Mouse (Mus musculus) testis, adult 2 months (tissue): ENCODE data around the gene Fam169b. TPM values are rescaled to one million over a fixed set of nuclear protein-coding genes. Genes with fewer than 3 reads are reported as not detected.
A peak's percentile ranks its signal among the peaks of the same experiment; 100 is the strongest.

Experiments used
- H3K27ac ChIP-seq: fragments of 200-500 bp; 2 replicates; pipeline ENCODE4 v1.5.1; 2012; ENCODE audit warnings: low read depth, low read length; ENCODE audit not compliant: control insufficient read depth, insufficient read depth
- H3K27me3 ChIP-seq: fragments of 200-500 bp; 2 replicates; pipeline ENCODE4 v1.6.1; 2012; ENCODE audit warnings: mild to moderate bottlenecking, low read length, moderate library complexity; ENCODE audit not compliant: control insufficient read depth, insufficient read depth
- H3K36me3 ChIP-seq: fragments of 200-500 bp; 2 replicates; pipeline ENCODE4 v1.6.1; 2012; ENCODE audit warnings: mild to moderate bottlenecking, low read length; ENCODE audit not compliant: control insufficient read depth, insufficient read depth
- H3K4me1 ChIP-seq: fragments of 200-500 bp; 2 replicates; pipeline ENCODE4 v1.6.1; 2012; ENCODE audit warnings: low read length; ENCODE audit not compliant: control insufficient read depth, insufficient read depth
- H3K4me3 ChIP-seq: fragments of 200-500 bp; 2 replicates; pipeline ENCODE4 v1.5.1; 2012; ENCODE audit warnings: low read depth, mild to moderate bottlenecking, low read length, moderate library complexity, mixed read lengths; ENCODE audit not compliant: control insufficient read depth
- CTCF ChIP-seq: fragments of 200-500 bp; IDR thresholded peaks from 2 replicates; pipeline ENCODE4 v1.5.1; 2012; ENCODE audit warnings: low read depth, mild to moderate bottlenecking, inconsistent platforms, low read length, moderate library complexity; ENCODE audit not compliant: control insufficient read depth, insufficient read depth, insufficient replicate concordance
- POLR2A ChIP-seq: fragments of 200-500 bp; IDR thresholded peaks from 2 replicates; pipeline ENCODE4 v1.6.1; 2012; ENCODE audit warnings: low read depth, mild to moderate bottlenecking, inconsistent platforms, low read length, moderate library complexity; ENCODE audit not compliant: control insufficient read depth
- polyA plus RNA-seq: library from polyadenylated mRNA; depleted of rRNA; stranded (reverse); fragments of >200 nt; gene quantifications from 2 replicates; pipeline ENCODE4 v1.2.3, GENCODE M21; 2012; rRNA removed

Gene Fam169b
- polyA plus RNA-seq, 1 experiment = 0.78 TPM

DNA sequence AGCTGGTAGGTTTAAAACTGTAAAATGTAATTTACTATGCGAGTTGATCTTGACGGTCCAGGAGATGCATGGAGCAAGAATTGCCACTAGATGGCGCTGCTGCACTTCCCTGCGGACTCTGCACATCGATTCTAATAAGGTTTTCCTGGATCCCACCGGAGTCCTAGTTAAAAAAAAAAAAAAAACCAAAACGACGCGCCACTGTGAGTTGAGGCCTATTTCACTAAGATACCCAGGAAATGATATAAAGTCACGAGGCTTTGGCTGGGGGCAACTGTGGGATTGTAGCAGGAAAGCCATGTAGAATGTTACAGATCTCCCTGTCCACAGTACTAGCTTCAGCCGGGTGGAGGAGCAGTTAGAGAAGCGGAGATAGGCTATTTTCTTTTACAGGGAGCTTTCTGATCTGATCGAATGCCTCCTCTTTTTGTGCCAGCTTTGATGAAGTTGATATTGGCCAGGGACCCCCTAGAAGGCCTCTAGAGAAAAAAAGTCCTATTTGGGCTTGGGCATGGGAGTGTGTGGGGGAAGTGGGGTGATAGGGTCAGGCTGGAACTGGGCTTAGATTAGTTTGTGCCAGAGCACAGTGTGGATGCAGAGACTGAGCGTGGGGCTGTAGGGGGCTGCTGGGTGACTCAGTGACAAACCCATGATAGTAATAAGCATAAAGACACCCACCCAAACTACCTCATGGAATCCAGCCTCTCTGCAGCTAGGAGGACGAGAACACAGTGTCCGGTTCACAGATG, 100.6 kb downstream of the Fam169b start:
- Histone ChIP-seq H3K27me3 (no peaks in the 10 kb centered on the region), H3K4me1 (no peaks in the 10 kb centered on the region), H3K27ac (no peak overlapping the region), H3K36me3 (no peaks in the 10 kb centered on the region), H3K4me3 (no peak overlapping the region)
- no peak for TF ChIP-seq POLR2A
- peak; percentile 87; the same call in 1 of the 2 replicates for TF ChIP-seq CTCF

DNA sequence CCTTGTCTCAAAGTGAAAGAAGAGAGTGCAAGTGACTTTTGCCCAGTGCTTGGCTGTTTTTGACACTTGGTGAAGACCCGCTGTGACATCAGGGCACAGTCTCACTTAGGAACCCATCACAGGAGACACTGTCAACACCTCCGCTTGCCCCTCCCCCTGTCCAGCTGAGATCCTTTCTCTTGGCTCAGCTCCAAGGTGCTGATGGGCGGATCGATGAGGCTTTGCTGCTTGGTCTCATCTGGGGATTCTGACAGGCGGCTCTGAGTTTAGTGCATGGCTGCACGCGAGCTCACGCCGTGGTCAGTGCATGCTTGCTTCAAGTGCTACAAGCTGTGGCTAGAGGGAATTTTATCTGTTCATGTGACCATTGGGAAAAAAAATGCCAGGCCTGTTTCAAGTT, 108.5 kb downstream of the Fam169b start:
- Histone ChIP-seq H3K27me3 (no peaks in the 10 kb centered on the region), H3K27ac (no peak overlapping the region), H3K4me3 (no peak overlapping the region), H3K36me3 (no peaks in the 10 kb centered on the region), H3K4me1 (no peaks in the 10 kb centered on the region)
- no peak for TF ChIP-seq CTCF
- no peak for TF ChIP-seq POLR2A

DNA sequence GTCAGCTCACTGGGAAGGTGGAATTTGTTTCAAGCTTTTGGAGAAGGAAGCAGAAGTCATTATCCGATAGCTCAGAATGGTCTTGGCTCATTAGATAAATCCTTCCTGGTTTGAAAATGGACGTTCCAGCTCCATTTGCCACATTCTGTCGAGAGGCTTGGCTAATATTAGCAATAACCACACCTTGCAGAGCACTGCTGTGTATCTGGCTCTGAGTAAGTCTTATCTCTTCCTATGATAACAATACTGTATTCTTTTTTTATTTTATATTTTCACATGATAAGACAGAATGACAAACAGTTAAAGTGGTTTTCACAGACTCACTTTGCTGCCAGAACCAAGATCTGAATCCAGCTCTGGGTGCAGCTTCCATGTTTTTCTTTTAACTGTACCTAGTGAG, 113.1 kb downstream of the Fam169b start:
- Histone ChIP-seq H3K27me3 (no peaks in the 10 kb centered on the region), H3K27ac (no peak overlapping the region), H3K4me1 (no peaks in the 10 kb centered on the region), H3K4me3 (no peak overlapping the region), H3K36me3 (no peaks in the 10 kb centered on the region)
- TF ChIP-seq CTCF = no peak
- TF ChIP-seq POLR2A = no peak

DNA sequence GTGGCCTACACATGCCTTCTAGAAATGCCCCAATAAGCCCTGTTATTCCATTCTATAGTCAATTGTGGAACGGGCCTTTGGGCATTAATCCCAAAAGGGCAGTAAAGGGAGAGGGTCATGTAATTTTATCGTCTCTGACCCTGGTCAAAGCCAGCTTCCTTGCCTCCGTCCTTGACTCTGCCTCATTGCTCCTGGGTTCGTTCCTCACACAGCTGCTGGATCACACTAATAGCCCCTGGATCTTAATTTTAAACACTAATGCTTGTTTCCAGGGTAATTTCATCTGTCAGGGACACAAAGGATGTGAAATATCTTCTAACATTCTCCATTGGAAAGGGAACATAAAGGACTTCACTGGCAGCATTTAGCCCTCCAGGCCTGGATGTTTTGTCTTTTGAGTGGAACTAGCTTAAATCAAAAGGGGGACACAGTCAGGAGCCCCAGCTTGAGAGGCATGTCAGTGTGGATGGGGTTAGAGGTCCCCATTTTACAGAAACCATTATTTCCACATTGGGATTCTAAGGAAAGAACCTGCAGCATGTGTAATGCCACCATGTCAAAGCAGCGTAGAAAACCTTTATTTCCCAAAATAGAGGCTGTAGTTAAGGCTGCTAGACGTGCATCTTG, 122.2 kb downstream of the Fam169b start:
- TF ChIP-seq CTCF (no peak), POLR2A (no peak)
- H3K4me1 ChIP-seq = no peaks in the 10 kb centered on the region
- H3K36me3 ChIP-seq = no peaks in the 10 kb centered on the region
- no peaks in the 10 kb centered on the region for H3K27me3 ChIP-seq
- H3K27ac ChIP-seq = no peak overlapping the region
- H3K4me3 ChIP-seq = no peak overlapping the region

DNA sequence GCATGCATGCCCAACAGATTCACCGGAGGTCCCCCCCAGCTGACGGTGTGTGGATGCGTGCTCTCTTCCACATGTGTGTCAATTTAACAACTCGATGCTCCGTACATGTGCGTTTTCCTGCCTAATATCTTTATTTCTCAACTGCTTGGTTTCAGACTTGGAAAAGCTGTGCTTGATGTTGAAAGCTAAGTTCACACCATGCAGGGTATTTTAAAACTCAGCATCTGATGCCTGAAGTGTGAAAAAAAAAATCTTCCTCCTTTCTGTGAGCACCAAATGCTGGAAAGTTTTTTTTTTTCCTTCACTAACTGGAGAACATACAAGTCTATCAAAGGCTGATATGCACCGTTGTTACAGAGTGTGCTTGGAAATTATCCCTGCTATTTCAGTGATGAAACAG, 126.9 kb downstream of the Fam169b start:
- TF ChIP-seq POLR2A = no peak
- TF ChIP-seq CTCF = no peak
- Histone ChIP-seq H3K27me3 (no peaks in the 10 kb centered on the region), H3K27ac (no peak overlapping the region), H3K4me3 (no peak overlapping the region), H3K36me3 (no peaks in the 10 kb centered on the region), H3K4me1 (no peaks in the 10 kb centered on the region)

DNA sequence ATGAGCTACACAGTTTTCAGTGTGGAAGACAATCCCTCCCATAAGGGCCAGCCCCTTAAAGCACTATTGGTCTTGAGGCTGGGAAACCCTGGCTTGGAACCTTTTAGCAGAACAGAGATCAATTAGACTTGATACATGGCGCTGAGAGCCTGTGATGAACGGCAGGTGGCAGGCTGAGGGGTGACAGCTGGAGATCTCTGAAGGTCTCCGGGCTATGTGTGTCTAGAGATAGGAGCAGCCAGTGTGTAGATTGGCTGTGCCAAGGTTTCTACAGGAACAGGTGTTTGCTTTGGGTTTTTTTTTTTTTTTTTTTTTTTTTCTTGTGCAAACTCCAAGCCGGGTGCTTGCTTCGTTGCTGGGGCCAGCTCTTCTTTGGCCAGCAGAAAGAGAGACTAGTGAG, 135.0 kb downstream of the Fam169b start:
- H3K27ac ChIP-seq = no peak overlapping the region
- no peaks in the 10 kb centered on the region for H3K27me3 ChIP-seq
- no peaks in the 10 kb centered on the region for H3K4me1 ChIP-seq
- H3K36me3 ChIP-seq = no peaks in the 10 kb centered on the region
- TF ChIP-seq CTCF = no peak
- TF ChIP-seq POLR2A = no peak
- H3K4me3 ChIP-seq = no peak overlapping the region

Other genes with a start within 250 kb of the Fam169b start
- gene Pgpep1l, start 9.6 kb upstream of the Fam169b start, polyA plus RNA-seq = 0.11 and 0.51 TPM in 2 replicates